ENCODE assay signal across 9 mouse cellular contexts in genomic region chr11:59899711-59900685, GRCm38 (mm10). TPM values are rescaled to one million over a fixed set of nuclear protein-coding genes. Genes with fewer than 3 reads are reported as not detected.
DNase-seq lines count a peak whose midpoint lies in the region; ATAC-seq and TF ChIP-seq lines count a peak whose summit lies in the region.
"Had no signal": no experiment of that assay in that cellular context is flagged by ENCODE, and none has a peak within 500 bp of the region (broad histone marks: within the 10 kb centered on the region; RNA-seq: fewer than 3 reads in every experiment).

No protein-coding gene starts in this region.

- H3K36me3 ChIP-seq in heart, embryonic 11.5 days (ENCODE audit: control insufficient read depth, insufficient read depth, low read length): no peaks in the 10 kb centered on the region
- H3K36me3 ChIP-seq in heart, embryonic 13.5 days: no peaks in the 10 kb centered on the region
- H3K36me3 ChIP-seq in lung, embryonic 15.5 days: no peaks in the 10 kb centered on the region
- H3K36me3 ChIP-seq: embryonic facial prominence, embryonic 12.5 days had no signal

- no peak for TF ChIP-seq CTCF in bone marrow, adult 2 months (IDR thresholded peaks at IDR 0.05; ENCODE audit: control insufficient read depth, insufficient read depth, low read length)

- DNase-seq in heart, adult 11 months: peak; percentile 98
- no peak for DNase-seq in B cell, adult 2 months
- no peak for DNase-seq in embryo, embryonic 11 days
- DNase-seq in testis, postnatal 14 days (ENCODE audit: low spot score): no peak

- no peak for ATAC-seq in heart, embryonic 11.5 days (replicated peaks; ENCODE audit: insufficient number of reproducible peaks, low FRiP score, low TSS enrichment)
- ATAC-seq in heart, embryonic 13.5 days (ENCODE audit: extremely low read depth, insufficient number of reproducible peaks, low FRiP score, low TSS enrichment): no peak
- ATAC-seq in lung, embryonic 15.5 days (ENCODE audit: borderline replicate concordance, extremely low read depth, low FRiP score, low TSS enrichment): no peak

- no peak overlapping the region for H3K27ac ChIP-seq in heart, embryonic 11.5 days (ENCODE audit: low read depth, low read length)
- peak overlapping the region; percentile 67 for H3K27ac ChIP-seq in bone marrow, adult 2 months (ENCODE audit: control insufficient read depth, insufficient read depth, low read depth, low read length, poor library complexity)
- H3K27ac ChIP-seq in heart, embryonic 13.5 days (replicated peaks): peak overlapping the region; percentile 65
- peak overlapping the region; percentile 17; the same call in 1 of the 2 replicates for H3K27ac ChIP-seq in lung, embryonic 15.5 days
- H3K27ac ChIP-seq: embryonic facial prominence, embryonic 12.5 days had no signal

- peaks cover 36% of the 10 kb centered on the region for H3K4me1 ChIP-seq in heart, embryonic 11.5 days (ENCODE audit: control insufficient read depth, insufficient read depth, low read length)
- no peaks in the 10 kb centered on the region; the same call in none of the 2 replicates for H3K4me1 ChIP-seq in bone marrow, adult 2 months (ENCODE audit: control insufficient read depth, insufficient read depth, low read length)
- peaks cover 66% of the 10 kb centered on the region for H3K4me1 ChIP-seq in heart, embryonic 13.5 days
- H3K4me1 ChIP-seq in lung, embryonic 15.5 days: peaks cover 27% of the 10 kb centered on the region
- H3K4me1 ChIP-seq: embryonic facial prominence, embryonic 12.5 days had no signal

- no peak overlapping the region; the same call in 1 of the 2 replicates for H3K4me2 ChIP-seq in heart, embryonic 11.5 days
- H3K4me2 ChIP-seq in heart, embryonic 13.5 days: no peak overlapping the region
- no peak overlapping the region for H3K4me2 ChIP-seq in lung, embryonic 15.5 days
- H3K4me2 ChIP-seq: embryonic facial prominence, embryonic 12.5 days had no signal

- 56% methylated on average over 13 of the region's 13 CpGs for WGBS in heart, embryonic 11.5 days (ENCODE audit: insufficient replicate concordance)
- 44% methylated on average over 13 of the region's 13 CpGs for WGBS in bone marrow, adult 2 months
- 50% methylated on average over 13 of the region's 13 CpGs for WGBS in heart, embryonic 13.5 days
- WGBS in lung, embryonic 15.5 days: 48% methylated on average over 13 of the region's 13 CpGs

- no peak for TF ChIP-seq POLR2A in bone marrow, adult 2 months (IDR thresholded peaks at IDR 0.05; ENCODE audit: borderline replicate concordance, control insufficient read depth, low read depth, low read length)

- no peaks in the 10 kb centered on the region for H3K27me3 ChIP-seq in heart, embryonic 11.5 days (ENCODE audit: control insufficient read depth, insufficient read depth, low read length)
- no peaks in the 10 kb centered on the region for H3K27me3 ChIP-seq in heart, embryonic 13.5 days (replicated peaks)
- H3K27me3 ChIP-seq in lung, embryonic 15.5 days: no peaks in the 10 kb centered on the region
- H3K27me3 ChIP-seq: embryonic facial prominence, embryonic 12.5 days had no signal

- H3K4me3 ChIP-seq in heart, embryonic 11.5 days (ENCODE audit: low read depth, low read length): no peak overlapping the region
- no peak overlapping the region for H3K4me3 ChIP-seq in bone marrow, adult 2 months (replicated peaks; ENCODE audit: control insufficient read depth, low read depth, low read length)
- H3K4me3 ChIP-seq in heart, embryonic 13.5 days: no peak overlapping the region
- H3K4me3 ChIP-seq in lung, embryonic 15.5 days: no peak overlapping the region
- H3K4me3 ChIP-seq: embryonic facial prominence, embryonic 12.5 days had no signal

- no peak overlapping the region for H3K9ac ChIP-seq in heart, embryonic 11.5 days (ENCODE audit: low read depth, low read length)
- H3K9ac ChIP-seq in heart, embryonic 13.5 days: peak overlapping the region; percentile 67
- no peak overlapping the region for H3K9ac ChIP-seq in lung, embryonic 15.5 days
- H3K9ac ChIP-seq: embryonic facial prominence, embryonic 12.5 days had no signal

- H3K9me3 ChIP-seq in heart, embryonic 11.5 days (replicated peaks; ENCODE audit: control insufficient read depth, low read length): no peaks in the 10 kb centered on the region
- no peaks in the 10 kb centered on the region for H3K9me3 ChIP-seq in heart, embryonic 13.5 days
- no peaks in the 10 kb centered on the region for H3K9me3 ChIP-seq in lung, embryonic 15.5 days
- H3K9me3 ChIP-seq: embryonic facial prominence, embryonic 12.5 days had no signal

RNA-seq across cellular contexts. Expression of gene Med9, which starts 48.0 kb away (rescaled TPM):
- 49.1 and 51.2 TPM in 2 replicates for polyA plus RNA-seq in heart, embryonic 11.5 days (2014; fragmentation: Nextera tagmentation; extraction: Ambion mirVana)
- polyA plus RNA-seq in bone marrow, adult 2 months (2011; ENCODE audit: insufficient read depth, insufficient read length, low replicate concordance, missing spikeins): 8.4 and 10.2 TPM in 2 replicates
- 42.6 and 48.2 TPM in 2 replicates for polyA plus RNA-seq in heart, embryonic 13.5 days (2015; fragmentation: Nextera tagmentation; extraction: Ambion mirVana)
- 49.9 and 51.9 TPM in 2 replicates for polyA plus RNA-seq in lung, embryonic 15.5 days (2015; fragmentation: Nextera tagmentation; extraction: Ambion mirVana)
